Mouse (Mus musculus) spleen, adult 12 weeks (tissue): ENCODE results near the gene Hsd17b1.

Source experiments
- DNase-seq: peaks from one replicate; pipeline ENCODE4 v3.0.0; 2022; ENCODE audit warnings: low spot score

Gene Hsd17b1

DNA sequence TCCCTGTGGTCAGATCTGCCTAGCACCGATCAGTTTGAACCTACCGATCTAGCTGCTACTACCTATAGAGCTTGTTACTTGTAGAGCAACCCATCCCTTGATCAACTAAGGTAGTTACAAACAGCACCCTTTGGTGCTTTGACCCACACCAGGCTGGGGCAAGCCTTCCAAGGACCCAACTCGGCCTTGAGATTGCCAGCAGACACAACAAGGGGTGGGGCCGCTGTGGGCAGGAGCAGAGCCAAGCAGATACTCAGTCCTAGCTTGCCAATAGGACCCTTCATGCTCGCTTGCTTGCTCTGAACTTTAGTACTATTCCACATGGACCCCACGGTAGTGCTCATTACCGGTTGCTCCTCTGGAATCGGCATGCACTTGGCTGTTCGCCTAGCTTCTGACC is at the start of gene Hsd17b1:
Gene Hsd17b1 (plus strand): TSS at position 291 of the 400 bp plus-strand sequence.
- DNase-seq = no peak

DNA sequence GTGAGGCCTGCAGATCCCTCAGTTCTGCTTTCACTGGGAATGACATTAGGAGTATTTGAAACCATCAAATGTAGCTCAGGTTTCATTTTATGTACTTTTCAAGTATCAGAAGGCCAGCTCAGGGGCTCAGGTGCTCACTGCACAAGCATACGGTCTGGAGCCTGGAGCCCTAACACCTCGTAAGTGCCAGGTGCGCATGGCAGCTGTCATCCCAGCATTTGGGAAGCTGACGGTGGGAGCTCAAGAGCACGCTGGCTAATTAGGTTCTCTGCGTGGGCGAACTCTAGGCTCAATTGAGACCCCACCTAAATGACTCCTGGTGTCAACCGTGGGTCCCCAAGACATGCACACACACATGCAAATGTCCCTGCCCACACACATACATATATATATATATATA is 48.9 kb upstream of the Hsd17b1 start:
- DNase-seq = no peak

DNA sequence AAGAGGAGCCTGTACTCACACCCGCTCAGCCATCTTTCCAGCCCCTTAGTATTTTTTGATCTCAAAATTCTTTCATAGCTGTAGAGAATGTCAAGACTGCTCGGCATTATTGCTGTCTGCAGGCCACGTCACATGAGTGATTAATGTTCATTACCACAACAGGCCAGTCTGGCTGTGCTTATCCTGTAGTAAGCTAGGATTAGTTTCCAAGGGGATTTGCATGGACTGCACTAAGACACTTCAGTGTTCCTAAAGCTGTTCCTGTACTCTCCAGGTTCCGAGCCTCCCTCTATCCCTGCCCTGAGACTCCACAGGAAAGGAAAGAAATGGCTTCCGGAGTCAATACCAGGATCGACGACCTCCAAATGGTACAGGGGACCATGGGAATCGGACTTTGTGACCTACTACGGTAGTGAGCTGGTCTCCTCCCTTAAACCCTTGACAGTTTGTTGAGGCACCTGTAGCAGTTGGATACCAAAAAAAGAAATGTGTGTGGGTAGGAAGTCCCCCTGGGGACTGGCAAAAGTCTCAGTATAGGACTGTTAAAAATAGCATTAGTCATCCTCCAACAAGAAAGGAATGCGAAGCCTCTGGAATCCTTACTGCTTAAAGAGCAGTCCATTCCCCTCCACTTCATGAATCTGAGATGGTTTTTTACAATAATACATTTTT is 47.9 kb upstream of the Hsd17b1 start:
- DNase-seq = no peak

DNA sequence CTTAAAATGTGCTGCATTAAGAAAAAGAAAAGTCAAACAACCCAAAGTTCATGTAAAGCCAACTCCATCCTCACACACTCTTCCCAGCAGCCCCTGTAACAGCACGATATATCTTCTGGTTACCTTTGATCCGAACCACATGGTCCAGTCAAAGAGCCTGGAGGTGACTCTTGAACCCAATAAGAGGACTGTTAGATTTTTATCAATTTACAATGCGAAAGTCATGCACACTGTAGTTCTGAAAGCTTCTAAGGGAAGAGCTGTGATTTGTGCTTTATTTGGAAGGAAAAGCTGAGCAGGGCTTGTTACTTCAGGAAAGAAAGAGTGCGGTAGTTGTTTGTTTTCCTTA is 47.4 kb upstream of the Hsd17b1 start:
- DNase-seq = no peak

DNA sequence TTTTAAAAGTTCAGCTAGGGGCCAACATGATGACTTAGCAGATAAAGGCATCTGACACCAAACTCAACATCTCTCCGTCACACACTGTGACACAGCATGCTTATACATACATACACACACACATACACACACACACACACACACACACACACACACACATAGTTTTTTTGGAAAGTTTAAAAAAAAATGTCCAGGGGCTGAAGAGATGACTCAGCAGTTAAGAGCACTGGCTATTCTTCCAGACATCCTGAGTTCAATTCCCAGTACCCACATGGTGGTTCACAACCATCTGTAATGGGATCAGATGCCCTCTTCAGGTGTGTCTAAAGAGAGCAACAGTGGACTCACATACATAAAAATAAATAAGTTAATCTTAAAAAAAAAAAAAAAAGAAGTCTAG is 46.7 kb upstream of the Hsd17b1 start:
- no peak for DNase-seq

DNA sequence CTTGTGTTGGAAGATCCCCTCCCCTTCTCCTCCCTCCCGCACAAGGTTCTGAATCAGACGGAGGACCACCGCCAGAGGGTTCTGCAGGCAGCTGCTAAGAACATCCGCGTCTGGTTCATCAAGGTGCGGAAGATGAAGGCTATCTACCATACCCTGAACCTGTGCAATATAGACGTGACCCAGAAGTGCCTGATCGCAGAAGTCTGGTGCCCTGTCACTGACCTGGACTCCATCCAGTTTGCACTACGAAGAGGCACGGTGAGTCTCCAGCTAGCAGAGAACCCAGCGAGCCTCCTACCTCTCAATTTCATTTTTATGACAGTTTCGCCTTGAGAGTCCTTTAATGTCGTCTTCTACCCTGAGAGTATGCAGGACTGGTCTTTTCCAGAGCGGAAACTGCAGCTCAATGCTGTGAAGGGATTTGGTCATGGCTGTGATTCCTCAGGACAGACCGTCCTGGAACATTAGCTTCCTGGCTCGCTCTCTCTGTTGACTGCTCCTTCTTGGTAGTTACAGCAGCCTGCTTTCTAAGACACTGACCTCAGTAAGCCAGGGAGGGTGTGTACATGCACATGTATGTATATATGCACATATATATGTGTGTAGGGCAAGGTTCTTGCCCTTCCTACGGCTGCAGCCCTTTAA is 44.2 kb upstream of the Hsd17b1 start:
- no peak for DNase-seq

DNA sequence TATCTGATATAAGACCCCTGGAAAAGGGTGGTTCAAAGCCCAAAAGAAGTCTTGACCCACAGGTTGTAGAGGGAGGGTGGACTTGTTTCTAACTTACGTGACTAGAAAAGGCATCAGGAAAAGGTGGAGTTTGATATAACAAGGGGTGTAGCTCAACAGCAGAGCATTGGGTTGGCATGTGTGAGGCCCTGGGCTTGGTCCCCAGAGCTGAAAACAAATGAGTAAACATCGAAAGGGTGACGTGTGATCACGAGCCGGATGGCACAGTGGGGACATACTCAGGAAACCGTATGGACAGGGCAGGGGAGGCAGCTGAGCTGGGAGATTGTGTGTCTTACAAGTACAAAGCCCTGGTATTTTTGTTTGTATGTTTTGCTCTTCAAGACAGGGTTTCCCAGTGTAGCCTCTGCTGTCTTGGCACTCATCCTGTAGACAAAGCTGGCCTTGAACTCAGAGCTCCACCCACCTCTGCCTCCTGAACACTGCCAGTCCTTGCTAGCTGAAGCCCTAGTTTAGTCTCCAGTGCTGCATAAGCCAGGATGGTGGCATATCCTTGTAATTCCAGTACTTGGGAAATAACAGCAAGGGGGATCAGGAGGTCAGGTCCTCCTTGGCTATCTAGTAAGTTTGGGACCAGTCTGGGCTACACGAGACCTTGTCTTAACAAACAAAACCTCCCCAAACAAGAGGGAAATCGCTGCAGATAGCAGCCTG is 43.4 kb upstream of the Hsd17b1 start:
- DNase-seq = no peak

DNA sequence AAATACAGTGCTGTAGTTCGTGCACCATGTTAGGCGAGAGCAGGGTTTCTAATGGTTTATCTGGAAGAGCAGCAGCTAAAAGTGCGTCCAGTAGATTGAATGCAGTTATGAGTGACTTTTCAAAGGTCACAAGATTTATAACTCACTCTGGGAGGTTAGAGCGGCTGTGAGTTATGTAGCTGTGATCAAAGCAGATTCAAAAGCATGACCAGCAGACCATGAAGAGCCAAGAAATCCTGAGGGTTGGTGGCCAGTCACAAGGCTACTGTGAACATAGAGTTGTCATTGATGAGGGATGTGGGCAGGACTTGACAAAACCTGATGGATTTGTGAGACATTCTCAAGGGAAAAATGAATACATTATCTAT is 42.9 kb upstream of the Hsd17b1 start:
- no peak for DNase-seq

DNA sequence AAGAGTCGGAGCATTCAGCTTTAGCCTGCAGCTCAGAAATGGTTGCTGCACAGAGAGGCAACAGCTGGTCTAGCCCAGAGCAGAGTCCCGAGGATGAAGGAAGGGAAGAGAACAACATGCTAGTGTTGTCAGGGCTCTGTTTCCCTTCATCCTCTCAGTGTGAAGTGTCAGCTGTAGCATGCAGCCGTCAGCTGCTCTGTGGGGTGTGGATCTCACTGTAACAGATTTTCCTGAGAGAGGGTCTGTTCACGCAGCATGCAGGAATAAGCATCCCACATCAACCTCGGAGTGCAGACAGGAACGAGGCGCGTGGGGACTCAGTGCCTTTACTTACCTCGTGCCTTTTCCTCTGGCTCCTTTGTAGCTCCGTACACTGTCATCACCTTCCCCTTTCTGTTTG is 40.4 kb upstream of the Hsd17b1 start:
- DNase-seq = no peak

DNA sequence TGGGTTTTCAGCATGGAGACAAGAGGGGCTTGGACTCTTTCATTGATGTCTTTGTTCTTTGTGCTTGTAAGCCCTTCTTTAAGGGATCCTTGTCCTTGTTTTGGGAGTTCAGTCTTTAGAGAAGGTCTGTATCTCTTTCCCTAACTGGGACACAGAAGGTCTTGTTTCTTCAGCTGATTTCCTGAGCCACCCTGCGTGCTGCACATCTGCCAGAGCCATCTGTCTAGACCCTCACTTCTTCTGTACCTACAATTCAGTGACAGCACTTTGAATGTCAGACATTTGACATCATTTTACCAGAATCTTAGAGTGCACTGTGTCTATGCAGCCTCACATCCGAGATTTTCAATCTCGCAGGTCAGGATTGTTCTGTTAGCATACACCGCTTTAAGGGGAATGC is 32.4 kb upstream of the Hsd17b1 start:
- DNase-seq = no peak

DNA sequence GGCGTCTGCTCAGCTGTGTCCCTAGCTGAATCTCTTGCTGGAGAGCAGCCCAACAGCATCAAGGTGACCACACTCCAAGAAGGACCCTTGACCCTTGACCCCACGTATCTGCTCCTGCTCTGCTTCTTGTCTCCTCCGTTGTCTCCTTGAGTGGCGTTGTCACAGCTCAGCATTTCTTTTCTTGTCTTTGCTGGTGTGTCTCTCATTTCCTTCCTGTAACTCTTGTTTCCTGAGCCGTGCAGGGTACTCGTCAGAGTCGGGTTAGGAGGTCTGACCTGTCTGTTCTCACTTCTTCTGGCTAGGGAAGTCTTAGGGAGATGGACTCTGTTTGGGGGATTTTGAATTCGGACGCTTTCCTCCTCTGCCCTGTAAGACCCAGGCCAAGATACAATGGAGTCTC is 31.8 kb upstream of the Hsd17b1 start:
- DNase-seq = no peak

DNA sequence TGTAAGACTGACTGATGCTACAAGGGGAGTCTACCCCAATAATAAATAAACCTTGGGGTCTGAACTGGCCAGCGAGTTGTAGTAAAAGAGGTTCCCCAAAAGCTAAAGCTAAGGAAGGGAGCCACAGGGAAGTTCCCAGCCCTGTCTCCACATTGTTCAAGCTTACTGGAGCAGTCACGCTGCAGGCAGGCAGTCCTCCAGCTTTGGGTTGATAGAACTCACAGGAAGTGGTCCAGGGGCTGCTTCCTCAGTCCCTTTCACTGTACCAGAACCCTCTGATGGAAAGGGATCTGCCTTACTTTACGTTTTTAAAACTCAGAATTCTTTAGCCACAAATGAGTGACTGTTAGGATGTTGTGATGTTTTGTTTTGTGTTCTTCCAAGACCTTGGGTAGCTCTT is 30.7 kb upstream of the Hsd17b1 start:
- DNase-seq = no peak

DNA sequence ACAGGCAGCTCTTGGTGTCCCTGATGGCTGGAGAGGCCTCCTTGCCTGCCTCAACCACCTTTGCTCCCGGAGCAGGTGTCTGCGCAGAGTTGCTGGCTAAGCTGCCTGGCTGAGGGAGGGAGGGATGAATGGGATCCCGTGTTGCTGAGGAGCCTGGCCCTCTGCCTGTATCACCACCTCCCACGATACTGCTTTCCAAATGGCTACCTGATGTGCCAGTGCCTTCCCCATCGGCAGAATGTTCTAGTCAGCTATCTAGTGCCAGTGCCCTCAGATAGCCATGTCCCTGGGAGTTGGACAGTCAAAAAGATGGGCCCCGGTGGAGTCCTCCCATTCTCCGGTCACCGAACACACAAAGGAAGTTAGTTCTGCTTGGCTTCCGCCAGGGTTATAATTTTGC is 27.9 kb upstream of the Hsd17b1 start:
- no peak for DNase-seq

DNA sequence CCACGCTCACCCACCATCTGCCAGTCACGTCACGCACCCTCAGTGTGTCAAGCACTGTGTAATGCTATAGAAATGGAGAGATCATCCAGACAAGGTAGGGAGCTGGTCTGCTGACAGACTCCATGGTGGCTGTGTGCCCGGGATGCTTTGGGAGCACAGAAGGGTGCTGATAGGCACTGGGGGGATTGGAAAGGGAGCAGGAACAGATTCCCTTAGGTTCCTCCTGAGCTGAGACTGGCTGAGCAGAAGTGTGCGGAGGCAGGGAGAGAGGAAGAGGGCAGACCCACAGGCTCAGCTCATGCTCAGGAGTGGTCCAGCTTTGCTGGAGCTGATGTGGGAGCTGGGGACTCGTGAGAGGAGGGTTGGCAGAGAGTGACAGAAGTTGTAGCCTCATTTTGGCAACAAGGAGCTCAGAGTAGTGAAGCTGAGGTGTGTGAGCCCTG is 27.1 kb upstream of the Hsd17b1 start:
- no peak for DNase-seq

DNA sequence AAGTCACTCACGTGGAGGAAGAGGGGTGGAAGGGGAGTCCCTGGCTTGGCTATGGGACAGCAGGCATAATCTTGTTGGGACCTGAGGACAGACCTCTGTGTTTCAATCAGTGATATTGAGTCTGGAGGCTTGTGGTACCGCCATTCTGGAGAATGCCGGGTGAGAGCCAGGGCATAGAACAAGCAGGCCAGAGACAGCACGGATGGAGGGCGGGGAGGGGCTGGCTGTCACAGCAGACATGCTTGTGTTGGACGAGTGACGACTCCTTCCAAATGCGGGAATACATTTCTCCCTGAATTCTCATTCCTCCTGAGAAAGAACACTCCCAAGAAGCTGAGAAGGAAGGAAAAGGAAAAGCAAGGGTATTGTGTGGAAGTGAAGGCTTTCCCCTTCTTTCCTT is 26.6 kb upstream of the Hsd17b1 start:
- no peak for DNase-seq

DNA sequence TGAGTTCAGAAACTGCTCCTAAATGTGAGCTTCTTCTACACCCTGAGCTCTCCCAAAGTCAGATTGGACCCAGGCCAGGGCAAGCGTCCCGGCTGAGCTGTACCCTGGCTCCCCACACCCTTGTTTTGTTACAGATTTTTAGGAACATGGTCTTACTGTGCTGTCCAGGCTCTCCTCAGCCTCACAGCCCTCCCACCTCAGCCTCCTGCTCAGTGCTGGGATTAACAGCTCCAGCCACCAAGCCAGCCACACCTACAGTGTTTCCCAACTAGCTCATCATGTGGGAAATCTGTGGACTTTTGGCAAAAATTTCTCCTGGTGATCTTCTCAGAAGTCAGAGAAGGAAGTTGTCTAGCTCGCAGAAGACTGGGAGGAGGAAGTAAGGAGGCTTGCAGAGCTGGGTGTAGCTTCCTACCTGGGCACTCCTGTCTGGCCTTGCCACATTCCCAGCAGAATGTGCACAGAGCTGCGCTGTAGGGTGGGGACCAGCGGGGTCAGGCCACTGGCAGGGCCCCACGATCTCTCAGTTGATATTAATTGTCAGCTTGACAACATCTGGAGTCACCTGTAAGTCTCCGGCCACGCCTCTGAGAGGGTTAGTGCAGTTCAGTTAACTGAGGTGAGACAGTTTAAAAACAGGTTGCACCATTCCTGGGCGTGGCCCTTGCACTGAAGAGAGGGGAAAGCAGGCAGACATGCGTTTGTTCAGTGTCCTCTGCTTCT is 25.3 kb upstream of the Hsd17b1 start:
- no peak for DNase-seq

DNA sequence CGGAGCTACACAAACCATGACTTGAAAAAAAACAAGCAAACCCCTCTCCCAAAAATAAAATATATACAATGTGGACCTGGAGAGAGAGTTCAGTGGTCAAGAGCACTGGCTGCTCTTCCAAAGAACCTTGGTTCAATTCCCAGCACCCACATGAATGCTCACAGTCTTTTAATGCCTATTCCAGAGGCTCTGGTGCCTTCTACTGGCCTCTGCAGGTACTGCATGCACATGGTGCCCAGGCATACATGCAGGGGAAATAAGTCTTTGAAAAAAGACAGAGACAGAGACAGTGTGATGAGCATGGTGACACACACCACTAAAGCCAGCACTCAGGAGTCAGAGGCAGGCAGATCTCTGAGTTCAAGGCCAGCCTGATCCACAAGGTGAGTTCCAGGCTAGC is 24.2 kb upstream of the Hsd17b1 start:
- no peak for DNase-seq

DNA sequence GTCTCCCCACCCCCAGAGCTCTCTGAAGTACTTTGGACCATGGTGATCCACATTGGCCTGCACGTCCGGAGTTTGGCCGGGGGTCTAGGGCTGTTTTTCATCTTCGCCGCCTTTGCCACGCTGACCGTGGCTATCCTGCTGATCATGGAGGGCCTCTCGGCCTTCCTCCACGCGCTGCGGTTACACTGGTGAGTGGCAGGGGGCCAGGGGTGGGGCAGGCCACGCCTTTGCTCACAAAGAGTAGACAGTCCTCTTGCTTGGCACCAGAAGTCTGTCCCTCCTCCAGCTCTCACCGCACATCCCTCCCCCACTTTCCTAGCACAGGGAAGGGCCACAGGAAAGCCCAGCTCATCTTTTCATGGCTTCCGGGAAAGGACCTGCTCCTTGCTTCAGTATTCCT is 22.8 kb upstream of the Hsd17b1 start:
- DNase-seq = no peak

DNA sequence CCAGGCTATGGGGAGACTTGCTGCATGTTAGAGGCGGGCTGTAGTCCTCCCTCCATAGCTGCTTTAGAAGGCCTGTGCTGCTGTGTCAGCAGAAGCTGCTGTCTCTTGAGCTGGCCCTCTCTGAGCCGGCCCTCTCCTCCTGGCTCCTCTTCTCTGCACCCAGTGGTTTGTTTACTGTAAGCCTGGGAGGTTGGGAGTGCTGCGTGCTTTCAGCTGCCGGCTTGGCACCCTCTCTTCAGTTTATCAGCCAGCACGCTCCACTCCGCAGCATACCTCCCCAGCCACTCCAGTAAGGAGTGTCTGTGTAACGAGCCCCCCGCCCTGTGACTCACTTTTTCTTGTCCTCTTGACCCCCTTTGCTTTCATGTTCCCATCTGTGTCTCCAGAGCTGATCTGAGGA is 21.3 kb upstream of the Hsd17b1 start:
- DNase-seq = no peak

DNA sequence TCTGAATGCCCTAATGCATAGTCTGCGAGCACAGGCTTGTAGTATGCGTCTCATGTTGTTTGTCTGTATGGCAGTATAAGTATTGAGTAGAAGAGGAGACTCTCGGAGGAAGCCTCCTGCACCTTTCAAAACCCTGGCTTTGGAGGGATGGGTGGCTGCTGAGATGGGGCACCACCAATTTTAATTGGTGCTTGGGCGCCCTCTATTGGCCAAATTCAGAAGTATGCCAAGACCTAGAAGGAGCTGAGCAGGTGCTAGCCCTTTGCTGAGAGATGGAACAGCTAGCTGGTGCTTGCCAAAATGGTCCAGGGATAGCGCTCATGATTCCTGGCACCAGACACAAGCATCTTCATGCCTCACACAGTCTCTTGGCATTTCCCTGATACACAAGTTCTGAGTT is 20.4 kb upstream of the Hsd17b1 start:
- DNase-seq = peak; percentile 76

DNA sequence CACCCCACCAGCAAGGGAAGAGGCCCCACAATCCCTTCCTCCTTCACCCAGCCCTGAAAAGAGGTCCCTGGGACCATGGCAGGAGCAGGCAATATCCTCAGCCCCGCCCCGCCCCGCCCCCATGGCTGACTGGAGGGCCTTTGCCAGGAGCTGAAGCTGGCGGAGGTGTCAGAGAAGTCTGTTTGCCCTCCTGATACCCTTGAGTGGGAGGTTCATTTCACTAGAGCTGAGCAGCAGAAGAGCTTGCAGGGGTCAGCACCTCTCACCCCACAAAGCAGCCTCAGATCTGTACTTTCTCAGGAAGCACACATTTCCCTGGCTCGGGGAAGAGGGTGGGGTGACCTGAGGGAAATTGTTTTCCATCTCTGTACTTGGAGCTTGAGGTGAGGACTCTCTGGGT is 19.5 kb upstream of the Hsd17b1 start:
- no peak for DNase-seq

DNA sequence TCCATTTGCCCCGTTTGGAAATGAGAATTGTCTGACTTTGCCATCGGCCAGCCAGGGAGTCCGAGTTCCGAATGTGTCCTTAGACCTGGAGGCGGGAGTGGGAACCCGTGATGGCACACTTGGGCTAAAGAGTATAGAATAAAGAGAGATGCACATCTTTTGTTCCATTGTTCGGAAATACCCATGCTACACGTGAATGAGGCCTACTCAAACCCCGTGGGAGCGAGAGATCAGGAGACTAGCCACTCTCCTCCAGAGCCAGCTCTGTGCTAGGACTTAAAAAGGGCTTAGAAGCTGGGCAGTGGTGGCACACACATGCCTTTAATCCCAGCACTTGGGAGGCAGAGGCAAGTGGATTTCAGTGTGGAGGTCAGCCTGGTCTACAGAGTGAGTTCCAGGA is 18.7 kb upstream of the Hsd17b1 start:
- DNase-seq = no peak

DNA sequence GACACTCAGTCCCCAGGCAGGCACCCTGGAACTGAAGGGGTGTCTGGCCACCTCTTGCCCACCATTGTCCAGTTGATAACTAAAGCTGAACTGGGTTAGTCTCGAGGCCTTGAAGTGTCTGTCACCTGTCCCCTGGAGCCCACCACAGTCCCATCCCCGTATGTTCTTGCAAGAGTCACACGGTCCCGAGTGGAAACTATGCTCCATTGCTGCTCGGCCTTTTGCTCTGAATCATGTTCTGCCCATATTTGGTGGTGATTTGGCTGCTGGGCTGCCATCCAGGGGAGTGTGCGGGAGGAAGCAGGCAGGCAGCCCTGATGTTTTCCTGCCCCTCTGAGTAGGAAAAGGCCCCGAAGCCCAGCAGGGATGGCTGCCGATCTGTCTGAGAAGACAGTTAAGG is 18.1 kb upstream of the Hsd17b1 start:
- DNase-seq = no peak
